Mouse (Mus musculus) intestine, postnatal 0 days (tissue): ENCODE data around the gene Bglap. TPM values are rescaled to one million over a fixed set of nuclear protein-coding genes. Genes with fewer than 3 reads are reported as not detected.

Experiments
- ATAC-seq: fragments of 200-750 bp; cut with Nextera tagmentation; 2 replicates; pipeline ENCODE4 v1.8.0; 2017; ENCODE audit warnings: mild to moderate bottlenecking, moderate TSS enrichment, moderate library complexity
- H3K27ac ChIP-seq: fragments of 300-500 bp; sonication (generic); 2 replicates; pipeline ENCODE4 v1.5.1; 2014; ENCODE audit warnings: mild to moderate bottlenecking, low read depth, low read length, moderate library complexity
- H3K27me3 ChIP-seq: fragments of 300-500 bp; sonication (generic); replicated peaks from 2 replicates; pipeline ENCODE4 v1.6.1; 2014; ENCODE audit warnings: low read length, mixed read lengths; ENCODE audit not compliant: control insufficient read depth, insufficient read depth
- H3K36me3 ChIP-seq: fragments of 300-500 bp; sonication (generic); 2 replicates; pipeline ENCODE4 v1.6.1; 2014; ENCODE audit warnings: mild to moderate bottlenecking, moderate library complexity; ENCODE audit not compliant: control insufficient read depth, insufficient read depth
- H3K4me1 ChIP-seq: fragments of 300-500 bp; sonication (generic); replicated peaks from 2 replicates; pipeline ENCODE4 v1.6.1; 2014; ENCODE audit warnings: antibody characterized with exemption, low read length, mixed read lengths; ENCODE audit not compliant: control insufficient read depth, insufficient read depth
- H3K4me2 ChIP-seq: fragments of 300-500 bp; sonication (generic); replicated peaks from 2 replicates; pipeline ENCODE4 v1.6.1; 2014; ENCODE audit warnings: low read depth, mild to moderate bottlenecking, moderate library complexity
- H3K4me3 ChIP-seq: fragments of 300-500 bp; sonication (generic); 2 replicates; pipeline ENCODE4 v1.5.1; 2014; ENCODE audit warnings: low read depth, low read length
- H3K9ac ChIP-seq: fragments of 300-500 bp; sonication (generic); 2 replicates; pipeline ENCODE4 v1.6.1; 2014; ENCODE audit warnings: mild to moderate bottlenecking, low read depth, low read length
- H3K9me3 ChIP-seq: fragments of 300-500 bp; sonication (generic); 2 replicates; pipeline ENCODE4 v1.6.1; 2016; ENCODE audit warnings: mixed run types; ENCODE audit not compliant: control insufficient read depth
- CTCF ChIP-seq: sonication (generic); IDR thresholded peaks from 2 replicates; pipeline ENCODE4 v1.5.1; 2016; ENCODE audit warnings: low read depth, mild to moderate bottlenecking, control low read depth, antibody characterized with exemption, moderate library complexity
- WGBS: fragments of 180-500 bp; shearing (Covaris S2); extraction: QIAGEN DNeasy Blood & Tissue Kit; methylation state at CpG from one replicate; pipeline ENCODE4 v1.1.7; 2014; 5-methylcytosine and 5-hydroxymethylcytosine counted together
- polyA plus RNA-seq: library from polyadenylated mRNA; unstranded; fragments of >200 nt; fragmentation: Nextera tagmentation; extraction: Ambion mirVana; gene quantifications from 2 replicates; pipeline ENCODE4 v1.2.1, GENCODE M21; 2015

The Bglap gene
- polyA plus RNA-seq, 1 experiment from 2014 or later: not detected

DNA sequence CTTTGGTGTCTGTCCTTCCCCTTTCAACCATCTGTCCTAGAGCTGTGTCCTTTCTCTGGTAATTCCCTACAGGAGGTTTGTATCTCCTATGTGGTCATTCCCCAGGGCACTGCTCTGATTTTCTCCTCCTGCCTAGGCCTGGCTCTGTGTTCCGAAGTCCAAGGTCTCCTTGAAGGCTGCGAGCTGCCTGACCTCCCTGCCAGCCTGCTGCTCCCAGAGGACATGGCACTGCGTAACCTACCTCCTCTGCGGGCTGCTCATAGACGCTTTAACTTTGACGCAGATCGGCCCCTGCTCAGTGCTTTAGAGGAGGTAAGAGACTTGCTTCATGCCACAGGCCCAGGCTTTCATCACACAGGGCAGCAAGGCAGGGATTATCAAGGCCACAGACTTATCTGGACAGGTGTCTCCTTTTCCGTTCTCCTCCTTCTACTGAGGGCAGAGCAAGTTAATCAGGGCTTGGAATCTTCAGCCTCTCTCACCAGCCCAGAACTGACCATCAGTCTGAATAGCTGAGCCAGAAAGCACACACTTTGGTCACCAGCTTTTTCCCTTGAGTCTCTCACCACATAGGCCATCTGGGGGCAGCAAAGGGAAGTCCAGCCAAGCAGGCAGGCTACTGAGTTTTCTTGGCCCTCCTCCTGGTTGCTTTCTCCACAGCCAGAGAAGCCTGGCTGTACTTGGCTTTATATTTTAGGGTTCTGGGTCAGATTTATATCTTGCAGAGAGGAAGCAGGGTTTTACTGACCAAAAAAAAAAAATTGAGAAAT lies 29.7 kb downstream of the Bglap start:
- TF ChIP-seq CTCF: peak; percentile 27; the same call in 1 of the 2 replicates
- Histone ChIP-seq H3K9ac (no peak overlapping the region), H3K4me3 (no peak overlapping the region), H3K27ac (no peak overlapping the region), H3K27me3 (no peaks in the 10 kb centered on the region), H3K4me2 (no peak overlapping the region), H3K9me3 (no peaks in the 10 kb centered on the region), H3K36me3 (peaks cover 100% of the 10 kb centered on the region), H3K4me1 (no peaks in the 10 kb centered on the region)
- 92% methylated on average over 8 of the region's 8 CpGs for WGBS
- no peak for ATAC-seq

DNA sequence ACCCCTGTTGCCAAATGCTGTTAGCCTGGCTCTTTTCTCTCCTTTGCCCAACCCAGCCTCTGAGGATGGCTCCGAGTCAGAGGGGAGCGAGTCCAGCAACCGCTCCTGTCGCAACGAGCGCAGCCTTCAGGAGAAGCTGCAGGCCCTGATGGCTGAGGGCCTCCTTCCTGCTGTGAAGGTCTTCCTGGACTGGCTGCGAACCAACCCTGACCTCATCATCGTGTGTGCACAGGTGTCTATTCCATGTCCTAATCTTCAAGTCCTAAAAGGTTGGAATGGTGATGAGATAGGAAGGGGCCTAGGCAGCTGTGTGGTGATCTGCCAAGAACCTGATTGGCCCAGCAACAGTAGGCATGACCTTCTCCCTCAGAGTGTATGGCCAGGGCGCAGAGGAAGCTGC lies 31.4 kb downstream of the Bglap start:
- Histone ChIP-seq H3K27me3 (no peaks in the 10 kb centered on the region), H3K9ac (no peak overlapping the region), H3K4me2 (no peak overlapping the region), H3K4me3 (no peak overlapping the region), H3K27ac (no peak overlapping the region), H3K9me3 (no peaks in the 10 kb centered on the region), H3K36me3 (peaks cover 100% of the 10 kb centered on the region), H3K4me1 (no peaks in the 10 kb centered on the region)
- no peak for TF ChIP-seq CTCF
- WGBS: 80% methylated on average over 9 of the region's 9 CpGs
- ATAC-seq: no peak

DNA sequence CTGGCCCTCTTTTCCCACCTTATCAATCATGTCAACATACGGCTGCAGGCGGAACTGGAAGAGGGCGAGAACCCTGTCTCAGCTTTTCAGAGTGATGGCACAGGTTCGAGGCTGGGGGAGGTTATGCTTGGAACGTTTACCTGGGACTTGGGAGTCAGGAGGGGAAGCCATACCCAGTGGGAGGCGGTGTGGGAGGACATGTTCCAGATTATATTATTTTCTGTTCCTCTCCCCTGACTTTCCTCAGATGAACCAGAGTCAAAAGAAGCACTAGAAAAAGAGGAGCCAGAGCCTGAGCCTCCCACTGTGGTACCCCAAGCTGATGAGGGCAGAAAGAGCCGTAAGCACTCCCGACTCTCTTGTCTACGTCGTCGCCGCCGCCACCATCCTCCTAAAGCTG lies 33.5 kb downstream of the Bglap start:
- ATAC-seq: no peak
- 91% methylated on average over 13 of the region's 13 CpGs for WGBS
- H3K36me3 ChIP-seq: peaks cover 99% of the 10 kb centered on the region

DNA sequence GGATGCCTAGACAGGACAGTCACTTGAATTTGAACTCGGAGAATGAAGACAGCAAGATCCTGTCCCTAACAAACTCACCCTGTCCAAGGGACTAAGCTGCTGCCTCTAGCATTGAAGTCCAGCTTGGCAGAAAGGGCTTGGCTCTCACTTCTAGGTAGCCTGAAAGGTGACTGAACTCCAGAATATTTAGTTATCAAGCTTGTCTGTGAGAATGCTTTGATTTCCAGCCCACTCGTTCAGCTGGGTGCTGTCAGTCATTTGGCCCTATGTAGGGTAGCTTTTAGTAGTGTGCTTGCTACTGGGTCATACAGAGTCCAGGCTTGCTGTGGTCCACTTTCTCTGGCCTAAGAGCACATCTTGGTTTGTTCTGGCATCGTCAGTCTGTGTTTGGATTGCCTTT lies 45.3 kb downstream of the Bglap start:
- Histone ChIP-seq H3K36me3 (peaks cover 30% of the 10 kb centered on the region), H3K4me2 (no peak overlapping the region), H3K9me3 (no peaks in the 10 kb centered on the region), H3K27me3 (no peaks in the 10 kb centered on the region), H3K4me1 (no peaks in the 10 kb centered on the region), H3K4me3 (no peak overlapping the region), H3K27ac (no peak overlapping the region), H3K9ac (no peak overlapping the region)
- WGBS: 63% methylated on average over 3 of the region's 3 CpGs
- TF ChIP-seq CTCF: no peak
- no peak for ATAC-seq

More for the DNA sequence above, 33.5 kb downstream of the Bglap start:
- Histone ChIP-seq H3K9me3 (no peaks in the 10 kb centered on the region), H3K9ac (no peak overlapping the region), H3K27me3 (no peaks in the 10 kb centered on the region), H3K4me1 (no peaks in the 10 kb centered on the region), H3K4me2 (no peak overlapping the region), H3K27ac (no peak overlapping the region), H3K4me3 (no peak overlapping the region)
- TF ChIP-seq CTCF: no peak

DNA sequence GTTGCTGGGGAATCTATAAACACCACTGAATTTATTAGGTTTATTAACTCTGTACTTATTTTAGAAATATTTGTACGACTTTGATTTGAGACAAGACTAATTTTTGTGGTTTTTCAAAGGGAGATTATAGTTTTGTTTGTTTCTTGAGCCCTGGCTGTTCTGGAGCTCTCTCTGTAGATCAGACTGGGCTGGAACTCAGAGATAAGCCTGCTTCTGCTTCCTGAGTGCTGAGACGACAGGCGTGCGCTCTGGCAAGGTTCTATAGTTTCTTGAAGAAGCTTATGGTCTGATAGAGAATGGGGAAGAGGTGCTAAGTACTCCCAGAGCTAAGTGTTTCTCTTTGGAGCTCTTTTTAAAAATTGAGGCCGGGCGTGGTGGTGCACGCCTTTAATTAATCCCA lies 45.9 kb downstream of the Bglap start:
- no peak for TF ChIP-seq CTCF
- WGBS: 84% methylated on average over 7 of the region's 7 CpGs
- Histone ChIP-seq H3K36me3 (peaks cover 23% of the 10 kb centered on the region), H3K27me3 (no peaks in the 10 kb centered on the region), H3K4me1 (no peaks in the 10 kb centered on the region), H3K27ac (no peak overlapping the region), H3K9me3 (no peaks in the 10 kb centered on the region), H3K9ac (no peak overlapping the region), H3K4me2 (no peak overlapping the region), H3K4me3 (no peak overlapping the region)
- ATAC-seq: no peak

DNA sequence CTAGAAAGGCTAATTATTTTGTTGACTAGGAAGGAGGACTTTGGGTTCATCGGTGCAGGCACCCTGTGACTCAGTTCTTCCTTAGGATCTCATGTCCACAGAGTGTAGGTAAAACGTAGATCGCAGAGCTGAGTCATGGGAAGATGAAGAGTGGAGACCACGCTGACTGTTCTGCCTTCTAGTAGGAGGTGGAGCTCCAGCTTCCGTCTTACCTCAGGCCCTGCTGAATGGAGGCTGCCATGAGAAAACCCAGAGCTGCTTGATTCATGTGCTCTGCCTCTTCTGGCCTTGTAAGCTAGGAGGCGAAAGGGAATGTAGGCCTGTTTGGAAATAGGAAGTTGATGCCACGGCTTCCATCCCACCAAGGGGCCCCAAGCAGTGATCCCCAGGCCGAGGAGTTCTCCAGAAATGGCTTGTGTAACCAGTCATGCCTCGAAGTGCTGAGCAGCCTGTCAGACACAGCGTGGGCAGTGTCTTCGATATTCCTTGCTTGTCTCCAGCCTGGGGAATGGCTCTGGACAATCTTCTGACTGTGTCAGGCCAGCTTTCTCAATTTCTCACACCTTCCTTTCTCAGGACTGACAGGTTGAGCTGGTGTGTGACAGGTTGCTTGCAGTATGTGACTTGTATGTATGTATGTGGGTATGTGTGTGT lies 46.8 kb downstream of the Bglap start:
- Histone ChIP-seq H3K4me2 (peak overlapping the region; percentile 71), H3K36me3 (peaks cover 15% of the 10 kb centered on the region), H3K4me1 (no peaks in the 10 kb centered on the region), H3K4me3 (peak overlapping the region; percentile 86), H3K27me3 (no peaks in the 10 kb centered on the region), H3K9ac (no peak overlapping the region), H3K27ac (no peak overlapping the region; the same call in 1 of the 2 replicates), H3K9me3 (no peaks in the 10 kb centered on the region)
- no peak for TF ChIP-seq CTCF
- ATAC-seq: no peak
- 47% methylated on average over 11 of the region's 11 CpGs for WGBS
